Mouse (Mus musculus) hindbrain, postnatal 0 days (tissue): ENCODE data around the gene Lfng. TPM values are rescaled to one million over a fixed set of nuclear protein-coding genes. Genes with fewer than 3 reads are reported as not detected.

ENCODE experiments used
- ATAC-seq: fragments of 200-750 bp; cut with Nextera tagmentation; 2 replicates; pipeline ENCODE4 v1.8.0; 2017; ENCODE audit warnings: mild to moderate bottlenecking, moderate TSS enrichment, moderate library complexity
- DNase-seq: peaks from one replicate; pipeline ENCODE4 v3.0.0-alpha.2; 2015; ENCODE audit warnings: low spot score
- H3K27ac ChIP-seq: fragments of 300-500 bp; sonication (generic); 2 replicates; pipeline ENCODE4 v1.5.1; 2014; ENCODE audit warnings: mild to moderate bottlenecking
- H3K27me3 ChIP-seq: fragments of 300-500 bp; sonication (generic); 2 replicates; pipeline ENCODE4 v1.6.1; 2014; ENCODE audit warnings: low read length, mixed read lengths; ENCODE audit not compliant: insufficient read depth
- H3K36me3 ChIP-seq: fragments of 300-500 bp; sonication (generic); 2 replicates; pipeline ENCODE4 v1.6.1; 2014; ENCODE audit warnings: low read length, mixed read lengths; ENCODE audit not compliant: insufficient read depth
- H3K4me1 ChIP-seq: fragments of 300-500 bp; sonication (generic); 2 replicates; pipeline ENCODE4 v1.6.1; 2014; ENCODE audit warnings: antibody characterized with exemption, low read length, mixed read lengths; ENCODE audit not compliant: insufficient read depth
- H3K4me2 ChIP-seq: fragments of 300-500 bp; sonication (generic); 2 replicates; pipeline ENCODE4 v1.6.1; 2014; ENCODE audit warnings: low read depth, mild to moderate bottlenecking, low read length, moderate library complexity, mixed read lengths
- H3K4me3 ChIP-seq: fragments of 300-500 bp; sonication (generic); 2 replicates; pipeline ENCODE4 v1.5.1; 2014; ENCODE audit warnings: low read length
- H3K9ac ChIP-seq: fragments of 300-500 bp; sonication (generic); replicated peaks from 2 replicates; pipeline ENCODE4 v1.6.1; 2014; ENCODE audit warnings: mild to moderate bottlenecking, low read length, moderate library complexity, mixed read lengths
- H3K9me3 ChIP-seq: fragments of 300-500 bp; sonication (generic); 2 replicates; pipeline ENCODE4 v1.6.1; 2016; ENCODE audit warnings: low read length, mixed read lengths
- CTCF ChIP-seq: IDR thresholded peaks from 2 replicates; pipeline ENCODE4 v1.5.1; 2016; ENCODE audit warnings: antibody characterized with exemption, control low read depth, low read depth
- WGBS: fragments of 180-500 bp; shearing (Covaris S2); extraction: QIAGEN DNeasy Blood & Tissue Kit; methylation state at CpG from one replicate; pipeline ENCODE4 v1.1.7; 2014; 5-methylcytosine and 5-hydroxymethylcytosine counted together
- polyA plus RNA-seq: library from polyadenylated mRNA; unstranded; fragments of >200 nt; fragmentation: Nextera tagmentation; extraction: Ambion mirVana; gene quantifications from 2 replicates; pipeline ENCODE4 v1.2.1, GENCODE M21; 2015
- total RNA-seq: library from RNA; depleted of rRNA; stranded (reverse); fragments of >200 nt; gene quantifications from 2 replicates; pipeline ENCODE4 v1.2.3, GENCODE M21; 2014

Lfng gene
- total and polyA plus RNA-seq, 2 experiments from 2014 or later: 29.7 to 81.4 TPM

DNA sequence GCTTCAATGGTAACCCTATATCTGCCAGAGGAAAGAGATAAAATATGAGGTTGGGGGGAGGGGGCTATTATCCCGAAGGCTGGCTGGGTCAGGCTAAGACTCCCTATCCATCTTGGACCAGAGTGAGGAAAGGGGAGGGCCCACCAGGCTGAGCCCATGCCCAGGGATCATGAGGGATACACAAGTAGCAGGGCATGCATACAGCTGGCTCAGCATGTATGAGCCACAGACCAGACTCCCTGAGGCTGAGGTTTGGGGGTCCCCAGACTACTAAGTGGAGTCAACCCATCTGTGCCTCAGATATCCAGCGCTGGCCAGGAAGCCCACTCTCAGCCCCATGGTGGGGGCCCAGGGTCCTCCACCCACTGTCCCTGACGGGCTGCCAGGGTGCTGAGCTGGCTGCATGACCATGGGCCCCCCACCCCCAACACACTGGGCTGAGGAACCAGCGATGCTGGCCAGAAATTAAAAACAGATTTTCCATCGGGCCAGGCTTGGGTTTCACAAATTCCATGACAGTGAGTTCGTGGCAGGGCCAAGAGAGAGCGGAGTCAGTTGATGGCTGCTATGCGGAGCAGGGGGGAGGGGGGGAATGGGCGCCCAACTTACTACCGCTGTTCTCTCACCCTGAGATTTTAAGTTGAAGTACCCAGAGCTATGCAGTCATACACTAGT lies 34.3 kb downstream of the Lfng start:
- H3K9me3 ChIP-seq: no peaks in the 10 kb centered on the region
- 0 out of 2 replicates have a peak overlapping the region, but pooled peaks have one; percentile 9 for H3K9ac ChIP-seq
- H3K36me3 ChIP-seq: no peaks in the 10 kb centered on the region; the same call in 1 of the 2 replicates
- no peaks in the 10 kb centered on the region for H3K27me3 ChIP-seq
- no peak for TF ChIP-seq CTCF
- ATAC-seq (peak; percentile 13; the same call in 1 of the 2 replicates), DNase-seq (no peak)
- peak overlapping the region; percentile 51; the same call in 1 of the 2 replicates for H3K27ac ChIP-seq
- peak overlapping the region; percentile 16; the same call in 1 of the 2 replicates for H3K4me2 ChIP-seq
- no peak overlapping the region for H3K4me3 ChIP-seq
- WGBS: 47% methylated on average over 10 of the region's 10 CpGs
- peaks cover 48% of the 10 kb centered on the region for H3K4me1 ChIP-seq

DNA sequence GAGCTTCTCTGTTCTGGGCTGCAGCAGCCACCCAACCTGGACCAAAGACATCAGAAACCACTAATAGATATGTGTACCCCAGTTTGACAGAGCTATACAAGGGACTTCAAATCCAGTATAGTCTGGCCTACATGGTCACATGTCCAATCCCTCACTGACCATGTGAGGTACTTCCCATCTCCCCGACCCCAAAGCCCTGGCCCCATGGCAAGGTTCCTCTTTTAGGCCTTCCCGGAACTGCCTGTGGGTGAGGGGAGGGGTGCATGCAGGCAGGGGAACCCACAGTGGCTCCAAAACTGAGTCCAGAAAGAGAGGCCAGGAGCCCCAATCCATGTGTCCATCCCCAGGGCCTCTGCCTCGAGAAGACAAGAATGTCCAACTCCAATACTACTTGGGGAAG lies 35.0 kb downstream of the Lfng start:
- H3K27ac ChIP-seq: peak overlapping the region; percentile 51; the same call in 1 of the 2 replicates
- no peaks in the 10 kb centered on the region for H3K27me3 ChIP-seq
- whole genome bisulfite sequencing: 54% methylated on average over 3 of the region's 3 CpGs
- DNase-seq: no peak
- no peak for TF ChIP-seq CTCF
- H3K9ac ChIP-seq: no peak overlapping the region
- H3K36me3 ChIP-seq: no peaks in the 10 kb centered on the region; the same call in 1 of the 2 replicates
- H3K4me3 ChIP-seq: no peak overlapping the region
- no peak for ATAC-seq
- H3K9me3 ChIP-seq: no peaks in the 10 kb centered on the region
- no peak overlapping the region for H3K4me2 ChIP-seq
- H3K4me1 ChIP-seq: peaks cover 45% of the 10 kb centered on the region

DNA sequence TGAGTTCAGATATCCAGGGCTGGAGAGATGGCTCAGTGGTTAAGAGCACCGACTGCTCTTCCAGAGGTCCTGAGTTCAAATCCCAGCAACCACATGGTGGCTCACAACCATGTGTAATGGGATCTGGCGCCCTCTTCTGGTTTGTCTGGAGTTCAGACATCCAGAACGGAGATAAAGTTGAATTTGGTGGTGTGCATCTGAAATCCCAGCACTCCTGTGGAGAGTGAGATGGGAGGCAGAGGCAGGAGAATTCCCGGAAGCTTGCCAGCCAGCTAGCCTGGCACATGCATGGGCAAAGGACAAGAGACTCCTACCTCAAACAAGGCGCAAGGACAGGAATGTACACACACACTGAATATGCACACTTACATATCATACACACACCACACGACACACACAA lies 37.1 kb downstream of the Lfng start:
- Histone ChIP-seq H3K27ac (peak overlapping the region; percentile 48; the same call in 1 of the 2 replicates), H3K36me3 (no peaks in the 10 kb centered on the region), H3K4me1 (peaks cover 40% of the 10 kb centered on the region), H3K9ac (no peak overlapping the region), H3K4me3 (no peak overlapping the region), H3K4me2 (peak overlapping the region; percentile 73; the same call in 1 of the 2 replicates), H3K27me3 (no peaks in the 10 kb centered on the region), H3K9me3 (no peaks in the 10 kb centered on the region)
- peak; percentile 33 for TF ChIP-seq CTCF
- DNase-seq (no peak), ATAC-seq (no peak)
- WGBS: 89% methylated on average over 6 of the region's 6 CpGs

DNA sequence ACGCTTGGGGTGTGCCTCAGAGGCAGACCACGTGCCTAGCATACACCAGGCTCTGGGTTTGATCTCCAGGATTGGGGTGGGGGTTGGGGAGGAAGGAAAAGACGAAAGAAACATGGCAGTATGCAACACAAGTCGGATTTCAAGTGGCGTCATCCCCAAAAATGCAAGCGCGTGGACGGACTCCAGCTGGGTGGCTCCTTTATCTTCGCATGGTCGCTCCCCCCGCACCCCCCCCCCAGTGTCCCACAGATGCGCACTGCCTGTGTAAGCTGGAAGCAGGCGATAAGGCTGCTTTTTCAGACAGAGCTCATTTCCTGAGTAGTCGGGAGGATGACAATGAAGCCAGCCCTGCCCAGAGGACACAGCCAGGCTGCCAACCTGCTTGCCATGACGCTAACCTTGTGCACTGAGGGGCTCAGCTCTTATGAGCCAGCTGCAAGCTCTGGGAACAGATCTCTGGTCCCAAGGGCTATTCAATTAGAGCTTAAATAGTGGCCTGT lies 37.6 kb downstream of the Lfng start:
- no peaks in the 10 kb centered on the region for H3K27me3 ChIP-seq
- no peak for DNase-seq
- no peak for ATAC-seq
- peak overlapping the region; percentile 73 for H3K4me2 ChIP-seq
- H3K4me3 ChIP-seq: peak overlapping the region; percentile 6; the same call in 1 of the 2 replicates
- peak overlapping the region; percentile 48; the same call in 1 of the 2 replicates for H3K27ac ChIP-seq
- no peaks in the 10 kb centered on the region for H3K36me3 ChIP-seq
- no peak for TF ChIP-seq CTCF
- H3K9ac ChIP-seq: peak overlapping the region; percentile 34
- peaks cover 44% of the 10 kb centered on the region for H3K4me1 ChIP-seq
- 50% methylated on average over 15 of the region's 15 CpGs for WGBS
- no peaks in the 10 kb centered on the region for H3K9me3 ChIP-seq

DNA sequence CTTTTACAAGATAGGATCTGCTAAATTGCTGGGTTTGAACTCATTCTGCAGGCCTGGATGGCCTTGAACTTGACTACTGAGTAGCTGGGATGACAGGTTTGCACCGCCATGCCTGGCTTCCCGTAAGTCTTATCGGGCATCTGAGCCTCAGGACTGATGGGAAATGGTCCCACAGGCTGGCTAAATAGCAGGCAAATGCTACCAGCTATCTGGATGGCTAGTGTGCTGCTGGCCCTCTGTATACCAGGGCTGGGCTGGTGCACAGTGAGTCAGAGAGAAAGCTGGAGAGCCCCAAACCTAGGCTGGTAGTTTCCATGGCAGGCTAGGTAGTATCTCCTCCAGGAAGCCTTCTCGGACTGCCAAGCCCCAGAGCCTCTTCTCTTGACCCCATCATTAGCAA lies 38.3 kb downstream of the Lfng start:
- DNase-seq (no peak), ATAC-seq (no peak)
- no peak for TF ChIP-seq CTCF
- Histone ChIP-seq H3K36me3 (no peaks in the 10 kb centered on the region), H3K27ac (peak overlapping the region; percentile 48; the same call in 1 of the 2 replicates), H3K4me3 (peak overlapping the region; percentile 98), H3K4me1 (peaks cover 48% of the 10 kb centered on the region), H3K4me2 (peak overlapping the region; percentile 73), H3K27me3 (no peaks in the 10 kb centered on the region), H3K9me3 (no peaks in the 10 kb centered on the region), H3K9ac (peak overlapping the region; percentile 34; the same call in 1 of the 2 replicates)
- WGBS: 67% methylated on average over 4 of the region's 4 CpGs

DNA sequence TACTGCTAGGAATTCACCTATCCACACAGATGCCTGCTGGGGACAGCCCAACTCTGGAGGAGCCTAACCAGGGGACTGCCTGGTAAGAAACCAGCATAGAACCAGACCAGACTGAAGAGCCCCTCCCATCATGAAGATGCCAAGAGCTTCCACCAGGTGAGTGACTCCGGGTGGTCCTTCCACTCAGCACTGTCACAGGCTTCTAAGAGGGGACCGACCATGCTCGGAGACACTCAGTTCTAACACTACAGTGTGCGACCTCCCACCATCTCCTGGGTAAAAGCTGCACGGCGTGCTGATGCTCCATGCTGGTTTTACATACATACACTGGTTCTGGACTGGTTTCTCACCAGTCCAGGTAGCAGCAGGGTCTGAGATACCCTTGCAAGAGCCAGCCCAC lies 39.1 kb downstream of the Lfng start:
- Histone ChIP-seq H3K4me1 (peaks cover 42% of the 10 kb centered on the region), H3K4me2 (peak overlapping the region; percentile 73), H3K27ac (peak overlapping the region; percentile 97; the same call in 1 of the 2 replicates), H3K9ac (peak overlapping the region; percentile 100; the same call in 1 of the 2 replicates), H3K9me3 (no peaks in the 10 kb centered on the region), H3K4me3 (peak overlapping the region; percentile 98), H3K27me3 (no peaks in the 10 kb centered on the region), H3K36me3 (no peaks in the 10 kb centered on the region)
- no peak for DNase-seq
- TF ChIP-seq CTCF: no peak
- WGBS: 56% methylated on average over 6 of the region's 6 CpGs
- ATAC-seq: no peak
